Mouse (Mus musculus): ENCODE data around the gene Olfr1121.
"Not testable (repeated sequence)": the region's sequence is repeated elsewhere in the genome, so short reads cannot be mapped to it uniquely, and the experiment has no call there.

Olfr1121 gene

GRCm38 (mm10) chr2:87369595-87369994, at the start of gene Olfr1121:
Olfr1121 (plus strand) TSS chr2:87369895.
- DNase-seq (ENCODE audit: low spot score in 2 of 2) = no peak

GRCm38 (mm10) chr2:87354515-87354914, 15.2 kb upstream of the Olfr1121 start, which contains the start of gene Olfr1120:
Olfr1120 (plus strand) TSS chr2:87354815.
- no peak for DNase-seq (ENCODE audit: low spot score in 2 of 2)

GRCm38 (mm10) chr2:87360121-87360520, 9.6 kb upstream of the Olfr1121 start:
- not testable (repeated sequence) for DNase-seq (ENCODE audit: low spot score in 2 of 2)

GRCm38 (mm10) chr2:87371726-87372125, 2.0 kb downstream of the Olfr1121 start:
- DNase-seq (ENCODE audit: low spot score in 2 of 2) = no peak

GRCm38 (mm10) chr2:87383935-87384334, 14.2 kb downstream of the Olfr1121 start:
- no peak for DNase-seq (ENCODE audit: low spot score in 2 of 2)

GRCm38 (mm10) chr2:87385549-87385948, 15.9 kb downstream of the Olfr1121 start, which contains the start of gene Olfr1122:
Olfr1122 (plus strand) TSS chr2:87385849.
- DNase-seq (ENCODE audit: low spot score in 2 of 2) = no peak

- not testable (repeated sequence) for DNase-seq (ENCODE audit: low spot score in 2 of 2)
Observed at GRCm38 (mm10) chr2:87393605-87394004, 23.9 kb downstream of the Olfr1121 start.

- not testable (repeated sequence) for DNase-seq (ENCODE audit: low spot score in 2 of 2)
Observed at GRCm38 (mm10) chr2:87394686-87395085, 25.0 kb downstream of the Olfr1121 start.

- no peak for DNase-seq (ENCODE audit: low spot score in 2 of 2)
Observed at GRCm38 (mm10) chr2:87416335-87416734, 46.6 kb downstream of the Olfr1121 start, which contains the start of gene Olfr1123. Olfr1123 (plus strand) TSS chr2:87416635.

All from spleen, postnatal 14 days (tissue).